Mouse (Mus musculus) fibroblast of lung, adult 2 months (primary cell): ENCODE results near the gene Traf3ip3.

Experiments used
- DNase-seq: peaks from one replicate; pipeline ENCODE4 v3.0.0-alpha.2; 2011; ENCODE audit warnings: low read depth

Gene Traf3ip3

DNA sequence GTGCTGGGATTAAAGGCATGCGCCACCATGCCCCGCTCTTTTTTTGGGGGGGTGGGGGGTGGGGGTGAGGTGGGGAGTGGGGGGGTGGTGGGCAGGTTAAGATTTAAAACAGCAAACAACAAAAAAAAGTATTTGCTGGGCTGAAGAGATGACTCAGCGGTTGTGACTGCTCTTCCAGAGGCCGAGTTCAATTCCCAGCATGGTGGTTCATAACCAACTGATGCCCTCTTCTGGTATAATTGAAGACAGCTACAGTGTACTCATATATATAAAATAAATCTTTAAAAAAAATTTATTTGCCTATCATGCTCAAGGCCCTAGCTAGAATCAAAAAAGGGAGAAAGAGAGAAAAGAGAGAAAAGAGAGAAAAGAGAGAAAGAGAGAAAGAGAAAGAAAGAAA lies 75.7 kb downstream of the Traf3ip3 start:
- DNase-seq, result no peak
